Mouse (Mus musculus): ENCODE data around the gene Morc3. TPM values are rescaled to one million over a fixed set of nuclear protein-coding genes. Genes with fewer than 3 reads are reported as not detected.
A peak's percentile ranks its signal among the peaks of the same experiment; 100 is the strongest.

Morc3 gene
- 36.8 and 37.3 TPM in 2 replicates for polyA plus RNA-seq (2014; fragmentation: Nextera tagmentation; extraction: Ambion mirVana)

DNA sequence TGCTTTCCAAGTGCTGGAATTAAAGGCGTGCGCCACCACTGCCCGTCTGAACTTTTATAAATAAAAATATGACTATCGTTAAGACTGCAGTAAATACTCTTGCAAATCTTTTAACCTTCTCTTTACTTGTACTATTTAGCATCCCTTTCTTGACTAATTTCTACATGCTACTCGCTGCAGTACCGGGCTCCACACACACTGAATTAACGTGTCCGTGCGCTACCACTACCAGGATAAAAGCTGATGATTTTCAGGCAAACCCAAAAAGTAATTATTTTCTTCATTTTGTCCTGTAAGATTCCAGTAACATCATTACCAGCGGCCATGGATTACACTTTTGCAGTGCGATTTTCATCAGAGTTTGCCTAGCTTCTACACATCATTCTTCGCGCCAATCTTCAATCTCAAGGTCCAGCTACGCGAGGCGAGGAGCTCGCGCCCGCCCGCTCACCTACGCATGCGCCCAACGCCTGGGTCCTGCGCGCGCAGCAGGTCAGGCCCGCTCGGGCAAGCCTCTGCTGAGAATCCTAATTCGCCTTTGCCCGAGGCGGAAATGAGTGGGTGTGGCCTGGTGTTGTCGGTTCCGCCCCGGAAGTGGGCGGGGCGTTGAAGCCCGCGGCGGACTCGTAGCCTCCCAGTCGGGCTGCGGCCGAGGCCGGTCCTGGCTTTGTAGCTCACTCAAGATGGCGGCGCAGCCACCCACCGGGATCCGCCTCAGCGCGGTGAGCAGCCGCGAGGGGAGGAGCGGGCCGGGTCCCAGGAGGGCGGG, at the start of gene Morc3:
Gene Morc3 (plus strand): TSS at position 495 of the 769 bp plus-strand sequence.
- DNase-seq (ENCODE audit: low spot score) = peak; percentile 99
- Histone ChIP-seq H3K27me3 (replicated peaks; ENCODE audit: control insufficient read depth, insufficient read depth, low read length) (no peaks in the 10 kb centered on the region), H3K36me3 (ENCODE audit: control insufficient read depth, insufficient read depth, low read length) (no peaks in the 10 kb centered on the region), H3K4me2 (ENCODE audit: low read length) (peak within 1 kb of the TSS; percentile 75), H3K4me3 (ENCODE audit: low read depth, low read length) (peak within 1 kb of the TSS; percentile 96), H3K4me1 (replicated peaks; ENCODE audit: control insufficient read depth, insufficient read depth, low read length) (peaks cover 11% of the 10 kb centered on the region), H3K9ac (ENCODE audit: low read length) (peak within 1 kb of the TSS; percentile 98), H3K27ac (ENCODE audit: low read depth) (peak within 1 kb of the TSS; percentile 96), H3K9me3 (ENCODE audit: control insufficient read depth, low read length) (no peaks in the 10 kb centered on the region)
- ATAC-seq (replicated peaks; ENCODE audit: low FRiP score, low TSS enrichment, low read depth) = peak; percentile 96
- 11% methylated on average over 50 of the region's 55 CpGs for WGBS

DNA sequence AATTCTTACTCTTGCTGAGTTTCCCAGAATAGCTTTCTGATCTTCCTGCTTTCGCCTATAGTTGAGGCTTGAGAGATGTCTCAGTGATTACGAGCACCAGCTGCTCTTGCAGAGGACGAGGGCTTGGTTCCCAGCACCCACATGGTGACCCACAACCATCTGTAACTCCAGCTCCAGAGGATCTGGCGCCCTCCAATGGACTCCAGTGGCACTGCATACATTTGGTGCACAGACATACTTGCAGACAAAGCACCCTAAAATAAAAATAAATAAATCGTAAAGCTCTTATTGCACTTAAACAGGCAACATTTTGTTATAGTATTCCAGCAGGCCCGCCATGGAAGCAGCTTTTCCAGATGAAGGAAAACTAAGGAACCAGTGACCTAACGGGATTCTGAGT, 47.7 kb upstream of the Morc3 start:
- no peak overlapping the region for H3K9ac ChIP-seq (ENCODE audit: low read length)
- H3K27me3 ChIP-seq (replicated peaks; ENCODE audit: control insufficient read depth, insufficient read depth, low read length) = no peaks in the 10 kb centered on the region
- WGBS = 92% methylated on average over 7 of the region's 7 CpGs
- ATAC-seq (replicated peaks; ENCODE audit: low FRiP score, low TSS enrichment, low read depth) (no peak), DNase-seq (ENCODE audit: low spot score) (no peak)
- no peak overlapping the region for H3K4me2 ChIP-seq (ENCODE audit: low read length)
- no peaks in the 10 kb centered on the region; the same call in 1 of the 2 replicates for H3K36me3 ChIP-seq (ENCODE audit: control insufficient read depth, insufficient read depth, low read length)
- no peak overlapping the region for H3K4me3 ChIP-seq (ENCODE audit: low read depth, low read length)
- H3K9me3 ChIP-seq (ENCODE audit: control insufficient read depth, low read length) = peaks cover 4% of the 10 kb centered on the region; the same call in 1 of the 2 replicates
- no peaks in the 10 kb centered on the region for H3K4me1 ChIP-seq (replicated peaks; ENCODE audit: control insufficient read depth, insufficient read depth, low read length)
- no peak overlapping the region for H3K27ac ChIP-seq (ENCODE audit: low read depth)

GRCm38 (mm10) chr16:93785805-93786204, 46.1 kb upstream of the Morc3 start:
- Histone ChIP-seq H3K36me3 (ENCODE audit: control insufficient read depth, insufficient read depth, low read length) (no peaks in the 10 kb centered on the region; the same call in 1 of the 2 replicates), H3K4me1 (replicated peaks; ENCODE audit: control insufficient read depth, insufficient read depth, low read length) (no peaks in the 10 kb centered on the region), H3K4me3 (ENCODE audit: low read depth, low read length) (no peak overlapping the region), H3K27me3 (replicated peaks; ENCODE audit: control insufficient read depth, insufficient read depth, low read length) (no peaks in the 10 kb centered on the region), H3K9ac (ENCODE audit: low read length) (no peak overlapping the region), H3K4me2 (ENCODE audit: low read length) (no peak overlapping the region), H3K27ac (ENCODE audit: low read depth) (no peak overlapping the region), H3K9me3 (ENCODE audit: control insufficient read depth, low read length) (peaks cover 4% of the 10 kb centered on the region; the same call in 1 of the 2 replicates)
- ATAC-seq (replicated peaks; ENCODE audit: low FRiP score, low TSS enrichment, low read depth) (peak; percentile 83), DNase-seq (ENCODE audit: low spot score) (peak; percentile 89)
- 7% methylated on average over 9 of the region's 9 CpGs for WGBS

- H3K36me3 ChIP-seq (ENCODE audit: control insufficient read depth, insufficient read depth, low read length) = no peaks in the 10 kb centered on the region
- peaks cover 4% of the 10 kb centered on the region; the same call in 1 of the 2 replicates for H3K9me3 ChIP-seq (ENCODE audit: control insufficient read depth, low read length)
- H3K27ac ChIP-seq (ENCODE audit: low read depth) = no peak overlapping the region
- H3K4me1 ChIP-seq (replicated peaks; ENCODE audit: control insufficient read depth, insufficient read depth, low read length) = no peaks in the 10 kb centered on the region
- H3K9ac ChIP-seq (ENCODE audit: low read length) = no peak overlapping the region
- no peak overlapping the region for H3K4me2 ChIP-seq (ENCODE audit: low read length)
- H3K4me3 ChIP-seq (ENCODE audit: low read depth, low read length) = no peak overlapping the region
- no peak for ATAC-seq (replicated peaks; ENCODE audit: low FRiP score, low TSS enrichment, low read depth)
- DNase-seq (ENCODE audit: low spot score) = no peak
- no peaks in the 10 kb centered on the region for H3K27me3 ChIP-seq (replicated peaks; ENCODE audit: control insufficient read depth, insufficient read depth, low read length)
- 85% methylated on average over 4 of the region's 4 CpGs for whole genome bisulfite sequencing
Measured at GRCm38 (mm10) chr16:93788388-93788787, 43.5 kb upstream of the Morc3 start.

- no peak for ATAC-seq (replicated peaks; ENCODE audit: low FRiP score, low TSS enrichment, low read depth)
Measured at GRCm38 (mm10) chr16:93788881-93789280, 43.0 kb upstream of the Morc3 start.

DNA sequence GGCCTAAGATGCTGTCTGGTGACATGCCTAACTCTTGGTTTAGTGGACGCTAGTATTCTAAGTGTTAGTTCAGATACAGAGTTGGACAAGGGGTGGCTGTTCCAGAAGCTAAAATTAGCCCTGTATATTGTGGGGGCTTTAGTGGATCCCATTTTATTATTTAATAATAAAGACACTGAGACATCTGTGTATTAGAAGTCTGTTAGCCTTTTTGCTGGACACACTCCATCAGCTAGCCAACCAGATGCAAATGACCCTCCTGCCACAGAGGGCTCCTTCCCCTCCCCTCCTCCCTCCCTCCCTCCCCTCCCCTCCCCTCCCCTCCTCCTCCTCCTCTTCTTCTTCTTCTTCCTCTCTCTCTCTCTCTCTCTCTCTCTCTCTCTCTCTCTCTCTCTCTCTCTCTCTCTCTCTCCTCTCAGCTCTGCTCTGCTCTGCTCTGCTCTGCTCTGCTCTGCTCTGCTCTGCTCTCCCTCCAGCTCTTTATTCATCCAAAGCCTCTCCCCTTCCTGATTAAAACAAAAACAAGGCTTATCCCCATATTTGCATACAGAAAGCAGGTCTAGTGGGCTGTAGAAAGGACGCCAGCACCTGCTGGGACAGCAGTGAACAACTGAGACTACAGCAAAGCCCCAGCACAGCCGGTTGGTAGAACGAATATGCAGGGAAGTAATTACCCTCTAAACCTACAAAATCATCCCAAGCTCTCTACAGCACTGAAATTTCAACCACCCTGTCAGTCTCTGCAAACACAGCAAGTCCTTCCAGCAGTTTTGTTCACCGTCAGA, 41.8 kb upstream of the Morc3 start:
- WGBS = 49% methylated on average over 5 of the region's 5 CpGs
- ATAC-seq (replicated peaks; ENCODE audit: low FRiP score, low TSS enrichment, low read depth) (no peak), DNase-seq (ENCODE audit: low spot score) (no peak)
- Histone ChIP-seq H3K36me3 (ENCODE audit: control insufficient read depth, insufficient read depth, low read length) (no peaks in the 10 kb centered on the region), H3K4me2 (ENCODE audit: low read length) (no peak overlapping the region), H3K4me3 (ENCODE audit: low read depth, low read length) (no peak overlapping the region), H3K4me1 (replicated peaks; ENCODE audit: control insufficient read depth, insufficient read depth, low read length) (no peaks in the 10 kb centered on the region), H3K27me3 (replicated peaks; ENCODE audit: control insufficient read depth, insufficient read depth, low read length) (no peaks in the 10 kb centered on the region), H3K27ac (ENCODE audit: low read depth) (no peak overlapping the region), H3K9me3 (ENCODE audit: control insufficient read depth, low read length) (no peaks in the 10 kb centered on the region), H3K9ac (ENCODE audit: low read length) (no peak overlapping the region)

More at GRCm38 (mm10) chr16:93788881-93789280, 43.0 kb upstream of the Morc3 start:
- Histone ChIP-seq H3K4me1 (replicated peaks; ENCODE audit: control insufficient read depth, insufficient read depth, low read length) (no peaks in the 10 kb centered on the region), H3K36me3 (ENCODE audit: control insufficient read depth, insufficient read depth, low read length) (no peaks in the 10 kb centered on the region), H3K9me3 (ENCODE audit: control insufficient read depth, low read length) (peaks cover 4% of the 10 kb centered on the region; the same call in 1 of the 2 replicates), H3K4me3 (ENCODE audit: low read depth, low read length) (no peak overlapping the region), H3K27me3 (replicated peaks; ENCODE audit: control insufficient read depth, insufficient read depth, low read length) (no peaks in the 10 kb centered on the region), H3K9ac (ENCODE audit: low read length) (no peak overlapping the region), H3K4me2 (ENCODE audit: low read length) (no peak overlapping the region), H3K27ac (ENCODE audit: low read depth) (no peak overlapping the region)
- no peak for DNase-seq (ENCODE audit: low spot score)
- 95% methylated on average over 8 of the region's 8 CpGs for WGBS

DNA sequence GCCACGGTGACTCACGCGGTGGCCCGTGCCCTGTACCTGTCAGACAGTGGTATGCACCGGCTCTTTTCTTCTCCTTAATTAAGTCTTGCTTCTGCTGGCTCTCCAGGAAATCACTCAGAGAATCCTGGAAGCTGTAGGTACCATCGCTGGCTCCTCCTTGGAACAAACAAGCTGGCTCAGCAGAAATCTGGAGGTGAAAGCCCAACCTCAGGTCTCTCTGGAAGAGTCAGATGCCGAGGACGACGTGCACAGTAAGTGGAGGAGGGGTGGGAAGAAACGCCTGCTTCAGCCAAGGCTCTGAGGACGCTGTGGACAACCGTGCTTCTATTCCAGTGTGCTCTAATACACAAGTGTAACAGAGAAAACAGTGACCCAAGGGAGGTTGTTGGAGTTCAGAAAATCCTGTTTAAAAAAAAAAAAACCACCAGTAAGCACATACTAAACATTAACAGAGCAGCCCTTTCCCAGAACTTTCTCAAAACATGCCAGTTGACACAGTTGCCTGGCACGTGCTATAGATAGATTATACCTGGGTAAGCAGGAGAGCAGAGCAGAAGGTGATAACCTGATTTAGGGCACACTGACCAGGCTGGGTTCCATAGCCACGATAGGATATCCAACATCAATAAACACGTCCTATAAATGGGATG, 38.8 kb upstream of the Morc3 start:
- 65% methylated on average over 15 of the region's 15 CpGs for WGBS
- Histone ChIP-seq H3K9me3 (ENCODE audit: control insufficient read depth, low read length) (no peaks in the 10 kb centered on the region), H3K4me2 (ENCODE audit: low read length) (no peak overlapping the region), H3K4me1 (replicated peaks; ENCODE audit: control insufficient read depth, insufficient read depth, low read length) (peaks cover 17% of the 10 kb centered on the region), H3K27ac (ENCODE audit: low read depth) (no peak overlapping the region), H3K4me3 (ENCODE audit: low read depth, low read length) (no peak overlapping the region), H3K36me3 (ENCODE audit: control insufficient read depth, insufficient read depth, low read length) (no peaks in the 10 kb centered on the region), H3K27me3 (replicated peaks; ENCODE audit: control insufficient read depth, insufficient read depth, low read length) (no peaks in the 10 kb centered on the region), H3K9ac (ENCODE audit: low read length) (no peak overlapping the region)
- ATAC-seq (replicated peaks; ENCODE audit: low FRiP score, low TSS enrichment, low read depth) = no peak
- DNase-seq (ENCODE audit: low spot score) = no peak

GRCm38 (mm10) chr16:93794845-93795244, 37.1 kb upstream of the Morc3 start:
- no peaks in the 10 kb centered on the region for H3K9me3 ChIP-seq (ENCODE audit: control insufficient read depth, low read length)
- H3K4me1 ChIP-seq (replicated peaks; ENCODE audit: control insufficient read depth, insufficient read depth, low read length) = peaks cover 20% of the 10 kb centered on the region
- 87% methylated on average over 5 of the region's 5 CpGs for WGBS
- H3K4me2 ChIP-seq (ENCODE audit: low read length) = no peak overlapping the region
- no peak overlapping the region for H3K4me3 ChIP-seq (ENCODE audit: low read depth, low read length)
- H3K27me3 ChIP-seq (replicated peaks; ENCODE audit: control insufficient read depth, insufficient read depth, low read length) = no peaks in the 10 kb centered on the region
- H3K36me3 ChIP-seq (ENCODE audit: control insufficient read depth, insufficient read depth, low read length) = no peaks in the 10 kb centered on the region
- H3K27ac ChIP-seq (ENCODE audit: low read depth) = no peak overlapping the region
- no peak overlapping the region for H3K9ac ChIP-seq (ENCODE audit: low read length)
- ATAC-seq (replicated peaks; ENCODE audit: low FRiP score, low TSS enrichment, low read depth) (no peak), DNase-seq (ENCODE audit: low spot score) (no peak)
